Mouse (Mus musculus): ENCODE measurements around the gene Dnajb12. TPM values are rescaled to one million over a fixed set of nuclear protein-coding genes. Genes with fewer than 3 reads are reported as not detected.

The Dnajb12 gene
- total and polyA plus RNA-seq, 3 experiments = 10.4 to 28.5 (median 20.5) TPM

GRCm38 (mm10) chr10:59901463-59901862 is 22.1 kb downstream of the Dnajb12 start:
- Histone ChIP-seq H3K36me3 (replicated peaks) (peaks cover 20% of the 10 kb centered on the region), H3K9me3 (replicated peaks) (no peaks in the 10 kb centered on the region), H3K27me3 (ENCODE audit: insufficient read depth, low read length) (no peaks in the 10 kb centered on the region), H3K4me3 (ENCODE audit: low read depth, low read length) (no peak overlapping the region), H3K4me1 (ENCODE audit: insufficient read depth, low read depth, low read length) (peaks cover 58% of the 10 kb centered on the region)
- TF ChIP-seq GATA2 (IDR thresholded peaks at IDR 0.05; ENCODE audit: borderline replicate concordance, low read depth, low read length) = no peak
- no peak for TF ChIP-seq GATA1 (IDR thresholded peaks at IDR 0.05; ENCODE audit: borderline replicate concordance, low read length)
- TF ChIP-seq CTCF (IDR thresholded peaks at IDR 0.05; ENCODE audit: low read depth, low read length) = no peak
- TF ChIP-seq TAL1 (conservative IDR thresholded peaks at IDR 0.05; ENCODE audit: low read depth, low read length) = no peak
- no peak for TF ChIP-seq POLR2AphosphoS5 (IDR thresholded peaks at IDR 0.05; ENCODE audit: insufficient replicate concordance, low read depth, low read length)
- ATAC-seq (ENCODE audit: extremely low read depth, insufficient number of reproducible peaks, low FRiP score, poor library complexity, severe bottlenecking) (no peak), DNase-seq (ENCODE audit: low spot score) (no peak)

GRCm38 (mm10) chr10:59901986-59902605 is 22.7 kb downstream of the Dnajb12 start:
- ATAC-seq (ENCODE audit: extremely low read depth, insufficient number of reproducible peaks, low FRiP score, poor library complexity, severe bottlenecking) (no peak), DNase-seq (ENCODE audit: low spot score) (no peak)
- Histone ChIP-seq H3K27me3 (ENCODE audit: insufficient read depth, low read length) (no peaks in the 10 kb centered on the region), H3K9me3 (replicated peaks) (no peaks in the 10 kb centered on the region), H3K36me3 (replicated peaks) (peaks cover 14% of the 10 kb centered on the region), H3K4me3 (ENCODE audit: low read depth, low read length) (no peak overlapping the region), H3K4me1 (ENCODE audit: insufficient read depth, low read depth, low read length) (peaks cover 57% of the 10 kb centered on the region)
- TF ChIP-seq POLR2AphosphoS5 (IDR thresholded peaks at IDR 0.05; ENCODE audit: insufficient replicate concordance, low read depth, low read length) (no peak), GATA2 (IDR thresholded peaks at IDR 0.05; ENCODE audit: borderline replicate concordance, low read depth, low read length) (no peak), TAL1 (conservative IDR thresholded peaks at IDR 0.05; ENCODE audit: low read depth, low read length) (no peak), GATA1 (IDR thresholded peaks at IDR 0.05; ENCODE audit: borderline replicate concordance, low read length) (no peak), CTCF (IDR thresholded peaks at IDR 0.05; ENCODE audit: low read depth, low read length) (no peak)

- H3K9me3 ChIP-seq (replicated peaks) = no peaks in the 10 kb centered on the region
- H3K4me1 ChIP-seq (ENCODE audit: insufficient read depth, low read depth, low read length) = peaks cover 56% of the 10 kb centered on the region
- peaks cover 9% of the 10 kb centered on the region for H3K36me3 ChIP-seq (replicated peaks)
- H3K4me3 ChIP-seq (ENCODE audit: low read depth, low read length) = no peak overlapping the region
- no peak for TF ChIP-seq GATA2 (IDR thresholded peaks at IDR 0.05; ENCODE audit: borderline replicate concordance, low read depth, low read length)
- no peak for TF ChIP-seq CTCF (IDR thresholded peaks at IDR 0.05; ENCODE audit: low read depth, low read length)
- TF ChIP-seq POLR2AphosphoS5 (IDR thresholded peaks at IDR 0.05; ENCODE audit: insufficient replicate concordance, low read depth, low read length) = no peak
- no peak for TF ChIP-seq TAL1 (conservative IDR thresholded peaks at IDR 0.05; ENCODE audit: low read depth, low read length)
- TF ChIP-seq GATA1 (IDR thresholded peaks at IDR 0.05; ENCODE audit: borderline replicate concordance, low read length) = no peak
- DNase-seq (ENCODE audit: low spot score) = no peak
- H3K27me3 ChIP-seq (ENCODE audit: insufficient read depth, low read length) = no peaks in the 10 kb centered on the region
- ATAC-seq (ENCODE audit: extremely low read depth, insufficient number of reproducible peaks, low FRiP score, poor library complexity, severe bottlenecking) = no peak
Observed at GRCm38 (mm10) chr10:59902606-59902990, 23.2 kb downstream of the Dnajb12 start.

- TF ChIP-seq GATA1 (IDR thresholded peaks at IDR 0.05; ENCODE audit: borderline replicate concordance, low read length) (no peak), CTCF (IDR thresholded peaks at IDR 0.05; ENCODE audit: low read depth, low read length) (no peak), POLR2AphosphoS5 (IDR thresholded peaks at IDR 0.05; ENCODE audit: insufficient replicate concordance, low read depth, low read length) (no peak), GATA2 (IDR thresholded peaks at IDR 0.05; ENCODE audit: borderline replicate concordance, low read depth, low read length) (no peak), TAL1 (conservative IDR thresholded peaks at IDR 0.05; ENCODE audit: low read depth, low read length) (no peak)
- H3K4me1 ChIP-seq (ENCODE audit: insufficient read depth, low read depth, low read length) = peaks cover 58% of the 10 kb centered on the region
- H3K9me3 ChIP-seq (replicated peaks) = no peaks in the 10 kb centered on the region
- no peak for DNase-seq (ENCODE audit: low spot score)
- ATAC-seq (ENCODE audit: extremely low read depth, insufficient number of reproducible peaks, low FRiP score, poor library complexity, severe bottlenecking) = no peak
- H3K36me3 ChIP-seq (replicated peaks) = peaks cover 5% of the 10 kb centered on the region
- no peaks in the 10 kb centered on the region for H3K27me3 ChIP-seq (ENCODE audit: insufficient read depth, low read length)
- no peak overlapping the region for H3K4me3 ChIP-seq (ENCODE audit: low read depth, low read length)
Observed at GRCm38 (mm10) chr10:59903170-59903569, 23.8 kb downstream of the Dnajb12 start.

GRCm38 (mm10) chr10:59907080-59907609 is 27.8 kb downstream of the Dnajb12 start:
- H3K9me3 ChIP-seq (replicated peaks) = no peaks in the 10 kb centered on the region
- H3K4me1 ChIP-seq (ENCODE audit: insufficient read depth, low read depth, low read length) = peaks cover 56% of the 10 kb centered on the region
- no peak for DNase-seq (ENCODE audit: low spot score)
- no peak for TF ChIP-seq POLR2AphosphoS5 (IDR thresholded peaks at IDR 0.05; ENCODE audit: insufficient replicate concordance, low read depth, low read length)
- TF ChIP-seq CTCF (IDR thresholded peaks at IDR 0.05; ENCODE audit: low read depth, low read length) = no peak
- TF ChIP-seq TAL1 (conservative IDR thresholded peaks at IDR 0.05; ENCODE audit: low read depth, low read length) = no peak
- TF ChIP-seq GATA1 (IDR thresholded peaks at IDR 0.05; ENCODE audit: borderline replicate concordance, low read length) = no peak
- no peak for TF ChIP-seq GATA2 (IDR thresholded peaks at IDR 0.05; ENCODE audit: borderline replicate concordance, low read depth, low read length)
- ATAC-seq (ENCODE audit: extremely low read depth, insufficient number of reproducible peaks, low FRiP score, poor library complexity, severe bottlenecking) = no peak
- no peaks in the 10 kb centered on the region; the same call in 1 of the 2 replicates for H3K27me3 ChIP-seq (ENCODE audit: insufficient read depth, low read length)
- H3K4me3 ChIP-seq (ENCODE audit: low read depth, low read length) = no peak overlapping the region; the same call in 1 of the 2 replicates
- no peaks in the 10 kb centered on the region for H3K36me3 ChIP-seq (replicated peaks)

GRCm38 (mm10) chr10:59907695-59908299 is 28.4 kb downstream of the Dnajb12 start:
- Histone ChIP-seq H3K27me3 (ENCODE audit: insufficient read depth, low read length) (no peaks in the 10 kb centered on the region; the same call in 1 of the 2 replicates), H3K4me3 (ENCODE audit: low read depth, low read length) (no peak overlapping the region; the same call in 1 of the 2 replicates), H3K4me1 (ENCODE audit: insufficient read depth, low read depth, low read length) (peaks cover 52% of the 10 kb centered on the region), H3K9me3 (replicated peaks) (no peaks in the 10 kb centered on the region), H3K36me3 (replicated peaks) (no peaks in the 10 kb centered on the region)
- TF ChIP-seq TAL1 (conservative IDR thresholded peaks at IDR 0.05; ENCODE audit: low read depth, low read length) (no peak), GATA2 (IDR thresholded peaks at IDR 0.05; ENCODE audit: borderline replicate concordance, low read depth, low read length) (no peak), POLR2AphosphoS5 (IDR thresholded peaks at IDR 0.05; ENCODE audit: insufficient replicate concordance, low read depth, low read length) (no peak), CTCF (IDR thresholded peaks at IDR 0.05; ENCODE audit: low read depth, low read length) (no peak), GATA1 (IDR thresholded peaks at IDR 0.05; ENCODE audit: borderline replicate concordance, low read length) (no peak)
- ATAC-seq (ENCODE audit: extremely low read depth, insufficient number of reproducible peaks, low FRiP score, poor library complexity, severe bottlenecking) (peak; percentile 66), DNase-seq (ENCODE audit: low spot score) (peak; percentile 38)
